Mouse (Mus musculus): ENCODE measurements around the gene Fbh1. TPM values are rescaled to one million over a fixed set of nuclear protein-coding genes. Genes with fewer than 3 reads are reported as not detected.
A peak's percentile ranks its signal among the peaks of the same experiment; 100 is the strongest.

The Fbh1 gene
- total and polyA plus RNA-seq, 2 experiments from 2014 or later = 85.0 to 102 TPM

GRCm38 (mm10) chr2:11735853-11736252 is 41.5 kb downstream of the Fbh1 start:
- WGBS = 90% methylated on average over 6 of the region's 6 CpGs

GRCm38 (mm10) chr2:11732978-11733377 is 44.4 kb downstream of the Fbh1 start:
- Histone ChIP-seq H3K4me2 (ENCODE audit: low read depth, low read length, poor library complexity, severe bottlenecking) (no peak overlapping the region), H3K27ac (ENCODE audit: low read depth, low read length) (no peak overlapping the region), H3K36me3 (ENCODE audit: insufficient read depth, low read length) (no peaks in the 10 kb centered on the region), H3K4me1 (ENCODE audit: insufficient read depth, low read length) (no peaks in the 10 kb centered on the region), H3K27me3 (ENCODE audit: insufficient read depth, low read length) (no peaks in the 10 kb centered on the region), H3K4me3 (ENCODE audit: low read depth, low read length) (no peak overlapping the region), H3K9me3 (ENCODE audit: low read length) (no peaks in the 10 kb centered on the region), H3K9ac (replicated peaks; ENCODE audit: low read length, poor library complexity, severe bottlenecking) (no peak overlapping the region)
- ATAC-seq (ENCODE audit: low FRiP score) = peak; percentile 27
- DNase-seq (ENCODE audit: low spot score) = no peak
- 51% methylated on average over 5 of the region's 5 CpGs for WGBS
- TF ChIP-seq CTCF (IDR thresholded peaks at IDR 0.05) = no peak

More at GRCm38 (mm10) chr2:11735853-11736252, 41.5 kb downstream of the Fbh1 start:
- Histone ChIP-seq H3K36me3 (ENCODE audit: insufficient read depth, low read length) (peaks cover 4% of the 10 kb centered on the region), H3K27me3 (ENCODE audit: insufficient read depth, low read length) (no peaks in the 10 kb centered on the region), H3K4me2 (ENCODE audit: low read depth, low read length, poor library complexity, severe bottlenecking) (no peak overlapping the region), H3K4me1 (ENCODE audit: insufficient read depth, low read length) (no peaks in the 10 kb centered on the region), H3K9ac (replicated peaks; ENCODE audit: low read length, poor library complexity, severe bottlenecking) (no peak overlapping the region), H3K4me3 (ENCODE audit: low read depth, low read length) (no peak overlapping the region), H3K27ac (ENCODE audit: low read depth, low read length) (no peak overlapping the region), H3K9me3 (ENCODE audit: low read length) (no peaks in the 10 kb centered on the region)
- no peak for DNase-seq (ENCODE audit: low spot score)
- no peak for TF ChIP-seq CTCF (IDR thresholded peaks at IDR 0.05)
- ATAC-seq (ENCODE audit: low FRiP score) = no peak

GRCm38 (mm10) chr2:11729091-11729490 is 48.3 kb downstream of the Fbh1 start:
- ATAC-seq (ENCODE audit: low FRiP score) = no peak
- H3K9me3 ChIP-seq (ENCODE audit: low read length) = no peaks in the 10 kb centered on the region
- no peak for DNase-seq (ENCODE audit: low spot score)
- no peak overlapping the region for H3K27ac ChIP-seq (ENCODE audit: low read depth, low read length)
- no peak overlapping the region for H3K4me2 ChIP-seq (ENCODE audit: low read depth, low read length, poor library complexity, severe bottlenecking)
- no peak overlapping the region for H3K9ac ChIP-seq (replicated peaks; ENCODE audit: low read length, poor library complexity, severe bottlenecking)
- WGBS = 64% methylated on average over 3 of the region's 3 CpGs
- no peak overlapping the region for H3K4me3 ChIP-seq (ENCODE audit: low read depth, low read length)
- TF ChIP-seq CTCF (IDR thresholded peaks at IDR 0.05) = no peak
- no peaks in the 10 kb centered on the region for H3K27me3 ChIP-seq (ENCODE audit: insufficient read depth, low read length)
- H3K36me3 ChIP-seq (ENCODE audit: insufficient read depth, low read length) = no peaks in the 10 kb centered on the region
- H3K4me1 ChIP-seq (ENCODE audit: insufficient read depth, low read length) = no peaks in the 10 kb centered on the region

GRCm38 (mm10) chr2:11727574-11727973 is 49.8 kb downstream of the Fbh1 start:
- TF ChIP-seq CTCF (IDR thresholded peaks at IDR 0.05) = no peak
- Histone ChIP-seq H3K4me2 (ENCODE audit: low read depth, low read length, poor library complexity, severe bottlenecking) (no peak overlapping the region), H3K27me3 (ENCODE audit: insufficient read depth, low read length) (no peaks in the 10 kb centered on the region), H3K9ac (replicated peaks; ENCODE audit: low read length, poor library complexity, severe bottlenecking) (no peak overlapping the region), H3K9me3 (ENCODE audit: low read length) (no peaks in the 10 kb centered on the region), H3K4me1 (ENCODE audit: insufficient read depth, low read length) (no peaks in the 10 kb centered on the region), H3K36me3 (ENCODE audit: insufficient read depth, low read length) (no peaks in the 10 kb centered on the region), H3K27ac (ENCODE audit: low read depth, low read length) (no peak overlapping the region), H3K4me3 (ENCODE audit: low read depth, low read length) (no peak overlapping the region)
- 96% methylated on average over 5 of the region's 5 CpGs for WGBS
- ATAC-seq (ENCODE audit: low FRiP score) (no peak), DNase-seq (ENCODE audit: low spot score) (no peak)

GRCm38 (mm10) chr2:11722564-11722963 is 54.8 kb downstream of the Fbh1 start:
- no peaks in the 10 kb centered on the region for H3K9me3 ChIP-seq (ENCODE audit: low read length)
- H3K4me3 ChIP-seq (ENCODE audit: low read depth, low read length) = no peak overlapping the region
- no peak for DNase-seq (ENCODE audit: low spot score)
- 91% methylated on average over 9 of the region's 9 CpGs for WGBS
- H3K27ac ChIP-seq (ENCODE audit: low read depth, low read length) = no peak overlapping the region
- TF ChIP-seq CTCF (IDR thresholded peaks at IDR 0.05) = no peak
- H3K36me3 ChIP-seq (ENCODE audit: insufficient read depth, low read length) = no peaks in the 10 kb centered on the region
- no peaks in the 10 kb centered on the region for H3K4me1 ChIP-seq (ENCODE audit: insufficient read depth, low read length)
- no peak overlapping the region for H3K4me2 ChIP-seq (ENCODE audit: low read depth, low read length, poor library complexity, severe bottlenecking)
- no peaks in the 10 kb centered on the region for H3K27me3 ChIP-seq (ENCODE audit: insufficient read depth, low read length)
- no peak overlapping the region for H3K9ac ChIP-seq (replicated peaks; ENCODE audit: low read length, poor library complexity, severe bottlenecking)
- no peak for ATAC-seq (ENCODE audit: low FRiP score)

GRCm38 (mm10) chr2:11718573-11718972 is 58.8 kb downstream of the Fbh1 start:
- Histone ChIP-seq H3K4me1 (ENCODE audit: insufficient read depth, low read length) (no peaks in the 10 kb centered on the region), H3K9me3 (ENCODE audit: low read length) (no peaks in the 10 kb centered on the region), H3K4me3 (ENCODE audit: low read depth, low read length) (no peak overlapping the region), H3K36me3 (ENCODE audit: insufficient read depth, low read length) (no peaks in the 10 kb centered on the region), H3K4me2 (ENCODE audit: low read depth, low read length, poor library complexity, severe bottlenecking) (no peak overlapping the region), H3K9ac (replicated peaks; ENCODE audit: low read length, poor library complexity, severe bottlenecking) (no peak overlapping the region), H3K27ac (ENCODE audit: low read depth, low read length) (no peak overlapping the region), H3K27me3 (ENCODE audit: insufficient read depth, low read length) (no peaks in the 10 kb centered on the region)
- DNase-seq (ENCODE audit: low spot score) (no peak), ATAC-seq (ENCODE audit: low FRiP score) (no peak)
- TF ChIP-seq CTCF (IDR thresholded peaks at IDR 0.05) = no peak
- WGBS = 83% methylated on average over 2 of the region's 2 CpGs
